Mouse (Mus musculus) liver, embryonic 16.5 days (tissue): ENCODE measurements around the gene Nr5a2. TPM values are rescaled to one million over a fixed set of nuclear protein-coding genes. Genes with fewer than 3 reads are reported as not detected.

Experiments used
- ATAC-seq: fragments of 200-750 bp; cut with Nextera tagmentation; 2 replicates; pipeline ENCODE4 v1.8.0; 2017; ENCODE audit warnings: low read depth, mild to moderate bottlenecking, moderate number of reproducible peaks, moderate library complexity
- H3K27ac ChIP-seq: fragments of 300-500 bp; sonication (generic); 2 replicates; pipeline ENCODE4 v1.5.1; 2014; ENCODE audit warnings: mild to moderate bottlenecking, low read length
- H3K27me3 ChIP-seq: fragments of 300-500 bp; sonication (generic); 2 replicates; pipeline ENCODE4 v1.6.1; 2014; ENCODE audit warnings: low read depth, low read length, mixed read lengths; ENCODE audit not compliant: control insufficient read depth, insufficient read depth
- H3K36me3 ChIP-seq: fragments of 300-500 bp; sonication (generic); 2 replicates; pipeline ENCODE4 v1.6.1; 2014; ENCODE audit warnings: mild to moderate bottlenecking; ENCODE audit not compliant: control insufficient read depth, insufficient read depth
- H3K4me1 ChIP-seq: fragments of 300-500 bp; sonication (generic); 2 replicates; pipeline ENCODE4 v1.6.1; 2014; ENCODE audit warnings: low read depth, low read length, mixed read lengths; ENCODE audit not compliant: control insufficient read depth
- H3K4me2 ChIP-seq: fragments of 300-500 bp; sonication (generic); 2 replicates; pipeline ENCODE4 v1.6.1; 2014; ENCODE audit warnings: low read depth, low read length, mixed read lengths
- H3K4me3 ChIP-seq: fragments of 300-500 bp; sonication (generic); 2 replicates; pipeline ENCODE4 v1.5.1; 2014; ENCODE audit warnings: low read depth, mild to moderate bottlenecking, low read length
- H3K9ac ChIP-seq: fragments of 300-500 bp; sonication (generic); 2 replicates; pipeline ENCODE4 v1.6.1; 2014; ENCODE audit warnings: low read depth, low read length
- H3K9me3 ChIP-seq: fragments of 300-500 bp; sonication (generic); replicated peaks from 2 replicates; pipeline ENCODE4 v1.6.1; 2016; ENCODE audit warnings: low read length; ENCODE audit not compliant: control insufficient read depth
- WGBS: fragments of 180-500 bp; shearing (Covaris S2); extraction: QIAGEN DNeasy Blood & Tissue Kit; methylation state at CpG from one replicate; pipeline ENCODE4 v1.1.7; 2014; ENCODE audit not compliant: insufficient replicate concordance; 5-methylcytosine and 5-hydroxymethylcytosine counted together
- polyA plus RNA-seq: library from polyadenylated mRNA; unstranded; fragments of >200 nt; fragmentation: Nextera tagmentation; extraction: Ambion mirVana; gene quantifications from 2 replicates; pipeline ENCODE4 v1.2.1, GENCODE M21; 2015

Nr5a2 gene
- polyA plus RNA-seq, 1 experiment from 2014 or later = 2.9 TPM

GRCm38 (mm10) chr1:136858724-136859123 lies 101.5 kb downstream of the Nr5a2 start:
- WGBS = 41% methylated on average over 4 of the region's 4 CpGs
- Histone ChIP-seq H3K4me1 (no peaks in the 10 kb centered on the region; the same call in none of the 2 replicates), H3K9ac (no peak overlapping the region), H3K9me3 (no peaks in the 10 kb centered on the region), H3K4me2 (no peak overlapping the region), H3K27ac (no peak overlapping the region), H3K27me3 (no peaks in the 10 kb centered on the region), H3K4me3 (no peak overlapping the region), H3K36me3 (no peaks in the 10 kb centered on the region; the same call in 1 of the 2 replicates)
- ATAC-seq = no peak

GRCm38 (mm10) chr1:136856104-136856503 lies 104.1 kb downstream of the Nr5a2 start:
- Histone ChIP-seq H3K27me3 (no peaks in the 10 kb centered on the region), H3K9me3 (no peaks in the 10 kb centered on the region), H3K36me3 (no peaks in the 10 kb centered on the region; the same call in 1 of the 2 replicates), H3K4me1 (no peaks in the 10 kb centered on the region; the same call in none of the 2 replicates), H3K4me2 (no peak overlapping the region), H3K9ac (no peak overlapping the region), H3K4me3 (no peak overlapping the region), H3K27ac (no peak overlapping the region)
- no peak for ATAC-seq
- WGBS = 67% methylated on average over 3 of the region's 3 CpGs

GRCm38 (mm10) chr1:136848791-136849190 lies 111.5 kb downstream of the Nr5a2 start:
- H3K9ac ChIP-seq = no peak overlapping the region
- ATAC-seq = no peak
- H3K27ac ChIP-seq = no peak overlapping the region
- WGBS = 65% methylated on average over 6 of the region's 6 CpGs
- no peaks in the 10 kb centered on the region for H3K4me1 ChIP-seq
- no peaks in the 10 kb centered on the region for H3K9me3 ChIP-seq
- no peak overlapping the region for H3K4me3 ChIP-seq
- no peaks in the 10 kb centered on the region for H3K36me3 ChIP-seq
- H3K4me2 ChIP-seq = no peak overlapping the region
- H3K27me3 ChIP-seq = no peaks in the 10 kb centered on the region

- Histone ChIP-seq H3K27me3 (no peaks in the 10 kb centered on the region), H3K4me2 (no peak overlapping the region), H3K4me1 (no peaks in the 10 kb centered on the region), H3K9me3 (no peaks in the 10 kb centered on the region), H3K27ac (no peak overlapping the region), H3K36me3 (no peaks in the 10 kb centered on the region), H3K9ac (no peak overlapping the region), H3K4me3 (no peak overlapping the region)
- no peak for ATAC-seq
- 61% methylated on average over 2 of the region's 2 CpGs for WGBS
Measured at GRCm38 (mm10) chr1:136846081-136846480, 114.2 kb downstream of the Nr5a2 start.

GRCm38 (mm10) chr1:136845341-136845740 lies 114.9 kb downstream of the Nr5a2 start:
- no peaks in the 10 kb centered on the region for H3K9me3 ChIP-seq
- H3K27ac ChIP-seq = no peak overlapping the region
- no peak overlapping the region for H3K9ac ChIP-seq
- WGBS = 71% methylated on average over 9 of the region's 9 CpGs
- no peaks in the 10 kb centered on the region for H3K36me3 ChIP-seq
- no peaks in the 10 kb centered on the region for H3K4me1 ChIP-seq
- no peaks in the 10 kb centered on the region for H3K27me3 ChIP-seq
- H3K4me3 ChIP-seq = no peak overlapping the region
- H3K4me2 ChIP-seq = no peak overlapping the region
- no peak for ATAC-seq

- 70% methylated on average over 7 of the region's 7 CpGs for whole genome bisulfite sequencing
- H3K4me3 ChIP-seq = no peak overlapping the region
- H3K27me3 ChIP-seq = no peaks in the 10 kb centered on the region
- H3K9me3 ChIP-seq = no peaks in the 10 kb centered on the region
- no peaks in the 10 kb centered on the region for H3K36me3 ChIP-seq
- no peak for ATAC-seq
- no peak overlapping the region for H3K4me2 ChIP-seq
- H3K27ac ChIP-seq = no peak overlapping the region
- no peak overlapping the region for H3K9ac ChIP-seq
- no peaks in the 10 kb centered on the region for H3K4me1 ChIP-seq
Measured at GRCm38 (mm10) chr1:136840512-136840911, 119.7 kb downstream of the Nr5a2 start.

- 54% methylated on average over 10 of the region's 10 CpGs for WGBS
- Histone ChIP-seq H3K36me3 (no peaks in the 10 kb centered on the region), H3K4me2 (no peak overlapping the region), H3K4me3 (no peak overlapping the region), H3K27ac (no peak overlapping the region), H3K9me3 (no peaks in the 10 kb centered on the region), H3K9ac (no peak overlapping the region), H3K27me3 (no peaks in the 10 kb centered on the region), H3K4me1 (no peaks in the 10 kb centered on the region)
- ATAC-seq = peak; percentile 27; the same call in 1 of the 2 replicates
Measured at GRCm38 (mm10) chr1:136839202-136839601, 121.0 kb downstream of the Nr5a2 start.

GRCm38 (mm10) chr1:136832305-136833152 lies 127.7 kb downstream of the Nr5a2 start:
- Histone ChIP-seq H3K4me1 (no peaks in the 10 kb centered on the region), H3K4me2 (no peak overlapping the region), H3K36me3 (no peaks in the 10 kb centered on the region), H3K4me3 (no peak overlapping the region), H3K9me3 (no peaks in the 10 kb centered on the region), H3K27me3 (no peaks in the 10 kb centered on the region), H3K27ac (no peak overlapping the region), H3K9ac (no peak overlapping the region)
- 62% methylated on average over 12 of the region's 12 CpGs for WGBS
- no peak for ATAC-seq

- 66% methylated on average over 6 of the region's 6 CpGs for WGBS
- Histone ChIP-seq H3K4me3 (no peak overlapping the region), H3K4me1 (no peaks in the 10 kb centered on the region), H3K27ac (no peak overlapping the region), H3K36me3 (no peaks in the 10 kb centered on the region), H3K27me3 (no peaks in the 10 kb centered on the region), H3K9me3 (no peaks in the 10 kb centered on the region), H3K9ac (no peak overlapping the region), H3K4me2 (no peak overlapping the region)
- no peak for ATAC-seq
Measured at GRCm38 (mm10) chr1:136830992-136831391, 129.3 kb downstream of the Nr5a2 start.
